Mouse (Mus musculus) heart, postnatal 0 days (tissue): Measurements from ENCODE around the gene AI661453.

Source experiments
- CTCF ChIP-seq: IDR thresholded peaks from 2 replicates; pipeline ENCODE4 v1.5.1; 2016; ENCODE audit warnings: antibody characterized with exemption, control low read depth, low read depth
- EP300 ChIP-seq: IDR thresholded peaks from 2 replicates; pipeline ENCODE4 v1.6.1; 2016; ENCODE audit warnings: antibody characterized with exemption, low read depth

- TF ChIP-seq CTCF (peak; percentile 77), EP300 (no peak)
Observed at GRCm38 (mm10) chr17:47482401-47482800, 46.0 kb downstream of the AI661453 start.
